12 mouse cellular contexts compared by ENCODE assay signal in genomic region chr6:88904456-88904974, GRCm38 (mm10). TPM values are rescaled to one million over a fixed set of nuclear protein-coding genes. Genes with fewer than 3 reads are reported as not detected.
DNase-seq lines count a peak whose midpoint lies in the region; ATAC-seq and TF ChIP-seq lines count a peak whose summit lies in the region.
"Had no signal": no experiment of that assay in that cellular context is flagged by ENCODE, and none has a peak within 500 bp of the region (broad histone marks: within the 10 kb centered on the region; RNA-seq: fewer than 3 reads in every experiment).

No protein-coding gene starts in this region.

- WGBS in liver, embryonic 12.5 days (ENCODE audit: insufficient replicate concordance) = 76% methylated on average over 4 of the region's 4 CpGs
- WGBS in liver, embryonic 11.5 days = 83% methylated on average over 4 of the region's 4 CpGs
- 81% methylated on average over 4 of the region's 4 CpGs for WGBS in liver, postnatal 0 days (ENCODE audit: insufficient replicate concordance)

- peaks cover 49% of the 10 kb centered on the region for H3K36me3 ChIP-seq in liver, embryonic 12.5 days
- H3K36me3 ChIP-seq in liver, embryonic 11.5 days (ENCODE audit: control insufficient read depth, insufficient read depth, low read length) = peaks cover 4% of the 10 kb centered on the region
- peaks cover 18% of the 10 kb centered on the region for H3K36me3 ChIP-seq in liver, postnatal 0 days (replicated peaks; ENCODE audit: insufficient read depth, low read length)

- DNase-seq in gastrocnemius, adult 18-20 months (ENCODE audit: low spot score) = peak; percentile 29
- no peak for DNase-seq in gastrocnemius, postnatal 25 days
- no peak for DNase-seq in liver, embryonic 11.5 days (ENCODE audit: low spot score)
- peak; percentile 68 for DNase-seq in adrenal gland, adult 8-10 months
- DNase-seq in liver, postnatal 0 days = no peak
- DNase-seq: cerebellum, postnatal 10 days; kidney, postnatal 14 days; lung, postnatal 4 days; retina, postnatal 1 day had no signal

- no peak for TF ChIP-seq CTCF in liver, postnatal 0 days (IDR thresholded peaks at IDR 0.05; ENCODE audit: low read depth)

- H3K4me1 ChIP-seq in liver, embryonic 12.5 days = peaks cover 84% of the 10 kb centered on the region
- peaks cover 29% of the 10 kb centered on the region for H3K4me1 ChIP-seq in liver, embryonic 11.5 days (replicated peaks; ENCODE audit: control insufficient read depth, insufficient read depth, low read length)
- H3K4me1 ChIP-seq in liver, postnatal 0 days (ENCODE audit: insufficient read depth) = peaks cover 54% of the 10 kb centered on the region

- H3K9me3 ChIP-seq in liver, embryonic 12.5 days (replicated peaks) = no peaks in the 10 kb centered on the region
- no peaks in the 10 kb centered on the region for H3K9me3 ChIP-seq in liver, embryonic 11.5 days (ENCODE audit: control insufficient read depth, low read length)
- no peaks in the 10 kb centered on the region for H3K9me3 ChIP-seq in liver, postnatal 0 days (ENCODE audit: low read length)

- peak overlapping the region; percentile 94 for H3K27ac ChIP-seq in liver, embryonic 12.5 days
- no peak overlapping the region for H3K27ac ChIP-seq in liver, embryonic 11.5 days (ENCODE audit: low read depth, low read length)
- peak overlapping the region; percentile 92 for H3K27ac ChIP-seq in liver, postnatal 0 days (ENCODE audit: low read depth)
- H3K27ac ChIP-seq: hindbrain, embryonic 14.5 days had no signal

- H3K27me3 ChIP-seq in liver, embryonic 12.5 days (replicated peaks) = no peaks in the 10 kb centered on the region
- H3K27me3 ChIP-seq in liver, embryonic 11.5 days (replicated peaks; ENCODE audit: control insufficient read depth, insufficient read depth, low read length) = no peaks in the 10 kb centered on the region
- no peaks in the 10 kb centered on the region for H3K27me3 ChIP-seq in liver, postnatal 0 days (ENCODE audit: insufficient read depth, low read length)

- peak overlapping the region; percentile 93 for H3K9ac ChIP-seq in liver, embryonic 12.5 days
- H3K9ac ChIP-seq in liver, embryonic 11.5 days (ENCODE audit: low read depth, low read length) = no peak overlapping the region
- H3K9ac ChIP-seq in liver, postnatal 0 days (replicated peaks) = no peak overlapping the region
- H3K9ac ChIP-seq: hindbrain, embryonic 14.5 days had no signal

- TF ChIP-seq EP300 in liver, postnatal 0 days (IDR thresholded peaks at IDR 0.05; ENCODE audit: low read depth) = no peak

- H3K4me2 ChIP-seq in liver, embryonic 12.5 days = peak overlapping the region; percentile 88
- no peak overlapping the region; the same call in 1 of the 2 replicates for H3K4me2 ChIP-seq in liver, embryonic 11.5 days
- H3K4me2 ChIP-seq in liver, postnatal 0 days (ENCODE audit: low read depth, low read length) = peak overlapping the region; percentile 97
- H3K4me2 ChIP-seq: hindbrain, embryonic 14.5 days had no signal

- no peak for ATAC-seq in liver, embryonic 12.5 days
- no peak for ATAC-seq in liver, embryonic 11.5 days (replicated peaks; ENCODE audit: low FRiP score)
- no peak for ATAC-seq in liver, postnatal 0 days
- ATAC-seq in monocyte, adult 5-6 weeks (replicated peaks; ENCODE audit: insufficient number of reproducible peaks, low FRiP score, low TSS enrichment, poor library complexity, severe bottlenecking) = no peak

- H3K4me3 ChIP-seq in liver, embryonic 12.5 days = peak overlapping the region; percentile 87
- no peak overlapping the region for H3K4me3 ChIP-seq in liver, embryonic 11.5 days (ENCODE audit: low read depth, low read length)
- H3K4me3 ChIP-seq in liver, postnatal 0 days (ENCODE audit: low read depth, low read length) = no peak overlapping the region

RNA-seq across cellular contexts. Expression of gene Tpra1, which starts 2.5 kb away (rescaled TPM):
- 10 to 100 TPM; 17.9 to 27.9 TPM for total RNA-seq in gastrocnemius, adult 18-20 months (2021)
- 10 to 100 TPM; 23.4 to 46.4 TPM for total RNA-seq in gastrocnemius, postnatal 25 days (2021)
- polyA plus RNA-seq in liver, embryonic 12.5 days (2016; fragmentation: Nextera tagmentation; extraction: Ambion mirVana) = 52.7 and 53.9 TPM in 2 replicates
- polyA plus RNA-seq in liver, embryonic 11.5 days (2014; fragmentation: Nextera tagmentation; extraction: Ambion mirVana) = 55.1 and 56.7 TPM in 2 replicates
- 100 to 1,000 TPM; 122 to 168 (median 148) TPM for total RNA-seq in adrenal gland, adult 8-10 months (2022)
- polyA plus RNA-seq in liver, postnatal 0 days (2015; fragmentation: Nextera tagmentation; extraction: Ambion mirVana) = 32.2 and 33.9 TPM in 2 replicates
- 24.4 to 70.1 TPM (median 35.2 TPM) in 3 replicates for total RNA-seq in monocyte, adult 5-6 weeks (2017)

RNA-seq across cellular contexts. Expression of gene Mcm2, which starts 5.9 kb away (rescaled TPM):
- 1 to 10 TPM; 6.1 to 6.4 TPM for total RNA-seq in gastrocnemius, adult 18-20 months (2021)
- 1 to 10 TPM; 4.6 to 6.5 TPM for total RNA-seq in gastrocnemius, postnatal 25 days (2021)
- polyA plus RNA-seq in liver, embryonic 12.5 days (2016; fragmentation: Nextera tagmentation; extraction: Ambion mirVana) = 240 and 243 TPM in 2 replicates
- polyA plus RNA-seq in liver, embryonic 11.5 days (2014; fragmentation: Nextera tagmentation; extraction: Ambion mirVana) = 254 and 284 TPM in 2 replicates
- total RNA-seq in adrenal gland, adult 8-10 months (2022) = 10 to 100 TPM; 26.9 to 51.6 (median 35.2) TPM
- 42.1 and 53.6 TPM in 2 replicates for polyA plus RNA-seq in liver, postnatal 0 days (2015; fragmentation: Nextera tagmentation; extraction: Ambion mirVana)
- 10.9 to 27.9 TPM (median 20.2 TPM) in 3 replicates for total RNA-seq in monocyte, adult 5-6 weeks (2017)

RNA-seq across cellular contexts. Expression of gene Podxl2, which starts 29.7 kb away (rescaled TPM):
- 10 to 100 TPM; 63.1 to 63.5 TPM for total RNA-seq in gastrocnemius, adult 18-20 months (2021)
- total RNA-seq in gastrocnemius, postnatal 25 days (2021) = 10 to 100 TPM; 49.4 to 53.0 TPM
- 4.6 and 5.0 TPM in 2 replicates for polyA plus RNA-seq in liver, embryonic 12.5 days (2016; fragmentation: Nextera tagmentation; extraction: Ambion mirVana)
- polyA plus RNA-seq in liver, embryonic 11.5 days (2014; fragmentation: Nextera tagmentation; extraction: Ambion mirVana) = 9.1 and 10.7 TPM in 2 replicates
- total RNA-seq in adrenal gland, adult 8-10 months (2022) = 100 to 1,000 TPM in 2 of 4 experiments, 10 to 100 TPM in 2; 40.6 to 123 (median 83.0) TPM
- 1.1 and 1.3 TPM in 2 replicates for polyA plus RNA-seq in liver, postnatal 0 days (2015; fragmentation: Nextera tagmentation; extraction: Ambion mirVana)
- not detected in 3 replicates for total RNA-seq in monocyte, adult 5-6 weeks (2017)

Comparison
In these comparisons a context has a peak if more than half of its experiments do, and no peak if none do; other contexts are left out.
1. DNase-seq: peak in gastrocnemius, adult 18-20 months (single experiment) and adrenal gland, adult 8-10 months (single experiment); none in gastrocnemius, postnatal 25 days (single experiment), liver, embryonic 11.5 days (single experiment) and liver, postnatal 0 days (single experiment).
2. RNA of gene Podxl2, which starts 29.7 kb away (total RNA-seq): 40.6 to 123 TPM in adrenal gland, adult 8-10 months, 63.1 to 63.5 TPM in gastrocnemius, adult 18-20 months and 49.4 to 53.0 TPM in gastrocnemius, postnatal 25 days; not detected in monocyte, adult 5-6 weeks; every median in the first group is over 10 times any median in the second.